Mouse (Mus musculus): ENCODE results near the gene Eng. TPM values are rescaled to one million over a fixed set of nuclear protein-coding genes. Genes with fewer than 3 reads are reported as not detected.

The Eng gene
- polyA plus RNA-seq, 1 experiment, result 1.1 TPM

DNA sequence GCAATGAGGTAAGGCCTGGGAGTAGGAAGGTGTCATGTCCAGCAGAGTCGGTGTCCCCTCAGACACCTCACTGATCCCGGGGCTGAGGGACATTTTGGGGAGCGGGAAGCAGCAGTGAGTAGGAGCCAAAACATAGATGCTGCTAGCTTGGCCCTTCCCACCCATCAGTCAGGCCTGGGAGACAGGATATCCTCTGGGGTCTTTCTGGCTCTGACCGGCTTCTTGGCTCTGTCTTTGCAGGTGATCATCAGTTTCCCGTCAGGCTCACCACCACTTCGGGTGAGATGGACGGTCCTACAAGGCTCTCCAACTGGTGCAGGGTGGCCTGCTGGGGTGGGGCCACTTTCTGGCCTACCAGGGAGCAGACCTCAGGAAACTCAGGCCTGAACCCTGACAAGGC is 31.3 kb downstream of the Eng start:
- H3K4me3 ChIP-seq (ENCODE audit: insufficient read depth, poor library complexity, severe bottlenecking), result no peak overlapping the region
- no peaks in the 10 kb centered on the region for H3K27me3 ChIP-seq (ENCODE audit: control insufficient read depth, insufficient read depth, insufficient read length)
- H3K79me3 ChIP-seq (ENCODE audit: low read depth), result no peaks in the 10 kb centered on the region
- H3K79me2 ChIP-seq (ENCODE audit: control insufficient read depth, insufficient read depth), result no peaks in the 10 kb centered on the region
- H3K36me3 ChIP-seq (ENCODE audit: control insufficient read depth, insufficient read depth), result peaks cover 11% of the 10 kb centered on the region
- TF ChIP-seq USF1 (IDR thresholded peaks at IDR 0.05; ENCODE audit: low read depth) (no peak), FOSL1 (IDR thresholded peaks at IDR 0.05; ENCODE audit: insufficient read depth, low read length, poor library complexity, severe bottlenecking) (no peak), CTCF (IDR thresholded peaks at IDR 0.05; ENCODE audit: control insufficient read depth, insufficient read depth, insufficient read length) (no peak), MAX (IDR thresholded peaks at IDR 0.05) (no peak), MYOD1 (IDR thresholded peaks at IDR 0.05; ENCODE audit: control insufficient read depth, insufficient read length, low read depth) (no peak), MYOG (IDR thresholded peaks at IDR 0.05; ENCODE audit: control insufficient read depth, extremely low read depth, insufficient read length) (no peak), CEBPB (IDR thresholded peaks at IDR 0.05; ENCODE audit: low read depth) (no peak)
- H3ac ChIP-seq (ENCODE audit: control insufficient read depth, insufficient read length, low read depth), result no peak overlapping the region

DNA sequence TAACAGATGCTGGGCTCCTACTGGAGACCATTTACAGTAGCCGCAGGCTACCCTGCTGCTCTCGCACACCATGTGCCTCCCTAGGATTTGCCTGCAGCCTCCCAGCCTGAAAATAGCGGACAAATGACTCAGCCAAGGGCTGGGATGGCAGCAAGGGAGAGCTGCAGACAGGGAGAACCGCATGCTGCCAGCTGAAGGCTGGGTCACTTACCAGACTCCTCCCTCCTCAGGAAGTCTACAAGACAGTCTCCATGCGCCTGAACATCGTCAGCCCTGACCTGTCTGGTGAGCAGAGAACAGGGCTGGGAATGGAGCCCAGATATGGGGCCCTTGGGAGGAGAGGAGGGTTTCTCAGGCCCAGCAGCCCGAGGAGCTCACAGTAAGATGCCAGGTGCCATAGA is 33.7 kb downstream of the Eng start:
- no peaks in the 10 kb centered on the region for H3K27me3 ChIP-seq (ENCODE audit: control insufficient read depth, insufficient read depth, insufficient read length)
- no peaks in the 10 kb centered on the region for H3K79me2 ChIP-seq (ENCODE audit: control insufficient read depth, insufficient read depth)
- peak; percentile 11 for TF ChIP-seq USF1 (IDR thresholded peaks at IDR 0.05; ENCODE audit: low read depth)
- TF ChIP-seq MAX (IDR thresholded peaks at IDR 0.05), result peak; percentile 98
- TF ChIP-seq MYOD1 (IDR thresholded peaks at IDR 0.05; ENCODE audit: control insufficient read depth, insufficient read length, low read depth), result peak; percentile 52
- no peak for TF ChIP-seq FOSL1 (IDR thresholded peaks at IDR 0.05; ENCODE audit: insufficient read depth, low read length, poor library complexity, severe bottlenecking)
- peak overlapping the region; percentile 12 for H3K4me3 ChIP-seq (ENCODE audit: insufficient read depth, poor library complexity, severe bottlenecking)
- H3K36me3 ChIP-seq (ENCODE audit: control insufficient read depth, insufficient read depth), result peaks cover 32% of the 10 kb centered on the region
- H3ac ChIP-seq (ENCODE audit: control insufficient read depth, insufficient read length, low read depth), result peak overlapping the region; percentile 34
- H3K79me3 ChIP-seq (ENCODE audit: low read depth), result no peaks in the 10 kb centered on the region

DNA sequence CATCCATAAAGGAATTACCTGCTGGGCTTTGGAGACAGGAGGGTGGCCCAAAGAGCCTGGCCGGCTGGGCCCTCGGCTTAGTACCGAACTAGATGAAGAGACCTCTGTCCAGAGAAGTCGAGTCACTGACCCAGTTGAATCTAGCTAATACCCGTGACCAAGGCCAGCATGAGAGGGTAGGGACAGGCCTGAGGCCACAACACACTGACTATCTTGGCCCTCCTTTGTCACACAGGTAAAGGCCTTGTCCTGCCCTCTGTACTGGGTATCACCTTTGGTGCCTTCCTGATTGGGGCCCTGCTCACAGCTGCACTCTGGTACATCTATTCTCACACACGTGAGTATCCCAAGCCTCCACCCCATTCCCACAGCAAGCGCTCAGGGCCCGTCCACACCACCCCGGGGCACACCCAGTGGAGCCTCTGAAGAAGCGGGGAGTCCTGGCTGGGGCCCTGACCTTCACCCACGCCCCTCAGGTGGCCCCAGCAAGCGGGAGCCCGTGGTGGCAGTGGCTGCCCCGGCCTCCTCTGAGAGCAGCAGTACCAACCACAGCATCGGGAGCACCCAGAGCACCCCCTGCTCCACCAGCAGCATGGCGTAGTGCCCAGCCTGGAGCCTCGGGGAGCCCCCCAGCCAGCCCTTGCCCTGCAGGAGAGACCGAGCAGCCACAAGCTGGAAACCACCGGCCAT is 34.7 kb downstream of the Eng start:
- no peaks in the 10 kb centered on the region for H3K79me2 ChIP-seq (ENCODE audit: control insufficient read depth, insufficient read depth)
- no peak overlapping the region for H3K4me3 ChIP-seq (ENCODE audit: insufficient read depth, poor library complexity, severe bottlenecking)
- H3K27me3 ChIP-seq (ENCODE audit: control insufficient read depth, insufficient read depth, insufficient read length), result no peaks in the 10 kb centered on the region
- no peaks in the 10 kb centered on the region for H3K79me3 ChIP-seq (ENCODE audit: low read depth)
- no peak for TF ChIP-seq MYOG (IDR thresholded peaks at IDR 0.05; ENCODE audit: control insufficient read depth, extremely low read depth, insufficient read length)
- TF ChIP-seq CEBPB (IDR thresholded peaks at IDR 0.05; ENCODE audit: low read depth), result no peak
- no peak for TF ChIP-seq MYOD1 (IDR thresholded peaks at IDR 0.05; ENCODE audit: control insufficient read depth, insufficient read length, low read depth)
- TF ChIP-seq CTCF (IDR thresholded peaks at IDR 0.05; ENCODE audit: control insufficient read depth, insufficient read depth, insufficient read length), result no peak
- no peak for TF ChIP-seq FOSL1 (IDR thresholded peaks at IDR 0.05; ENCODE audit: insufficient read depth, low read length, poor library complexity, severe bottlenecking)
- TF ChIP-seq USF1 (IDR thresholded peaks at IDR 0.05; ENCODE audit: low read depth), result no peak
- no peak for TF ChIP-seq MAX (IDR thresholded peaks at IDR 0.05)
- H3ac ChIP-seq (ENCODE audit: control insufficient read depth, insufficient read length, low read depth), result no peak overlapping the region
- peaks cover 42% of the 10 kb centered on the region for H3K36me3 ChIP-seq (ENCODE audit: control insufficient read depth, insufficient read depth)

DNA sequence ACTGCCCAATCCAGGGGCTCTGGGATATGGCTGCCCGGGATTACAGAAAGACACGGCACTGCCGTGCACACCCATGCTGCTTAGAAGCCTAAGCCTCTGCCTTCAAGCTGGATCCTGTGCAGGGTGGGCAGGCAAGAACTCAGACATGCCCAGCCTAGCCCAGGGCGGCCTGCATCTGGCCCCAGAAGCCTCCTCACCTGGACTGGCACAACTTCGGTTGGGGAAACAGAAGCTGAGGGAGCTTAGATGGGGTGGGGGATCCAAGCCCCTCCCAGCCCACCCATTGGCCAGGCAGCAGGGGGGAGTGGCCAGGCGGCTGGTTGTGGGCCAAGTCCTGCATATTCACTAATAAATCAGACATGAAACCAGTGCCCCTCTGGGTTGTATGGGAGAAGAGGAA is 35.4 kb downstream of the Eng start:
- Histone ChIP-seq H3K79me2 (ENCODE audit: control insufficient read depth, insufficient read depth) (no peaks in the 10 kb centered on the region), H3K27me3 (ENCODE audit: control insufficient read depth, insufficient read depth, insufficient read length) (no peaks in the 10 kb centered on the region), H3ac (ENCODE audit: control insufficient read depth, insufficient read length, low read depth) (no peak overlapping the region), H3K79me3 (ENCODE audit: low read depth) (no peaks in the 10 kb centered on the region), H3K4me3 (ENCODE audit: insufficient read depth, poor library complexity, severe bottlenecking) (no peak overlapping the region), H3K36me3 (ENCODE audit: control insufficient read depth, insufficient read depth) (peaks cover 48% of the 10 kb centered on the region)
- TF ChIP-seq MAX (IDR thresholded peaks at IDR 0.05) (no peak), FOSL1 (IDR thresholded peaks at IDR 0.05; ENCODE audit: insufficient read depth, low read length, poor library complexity, severe bottlenecking) (no peak), CEBPB (IDR thresholded peaks at IDR 0.05; ENCODE audit: low read depth) (no peak), USF1 (IDR thresholded peaks at IDR 0.05; ENCODE audit: low read depth) (no peak), CTCF (IDR thresholded peaks at IDR 0.05; ENCODE audit: control insufficient read depth, insufficient read depth, insufficient read length) (no peak), MYOG (IDR thresholded peaks at IDR 0.05; ENCODE audit: control insufficient read depth, extremely low read depth, insufficient read length) (no peak), MYOD1 (IDR thresholded peaks at IDR 0.05; ENCODE audit: control insufficient read depth, insufficient read length, low read depth) (no peak)

DNA sequence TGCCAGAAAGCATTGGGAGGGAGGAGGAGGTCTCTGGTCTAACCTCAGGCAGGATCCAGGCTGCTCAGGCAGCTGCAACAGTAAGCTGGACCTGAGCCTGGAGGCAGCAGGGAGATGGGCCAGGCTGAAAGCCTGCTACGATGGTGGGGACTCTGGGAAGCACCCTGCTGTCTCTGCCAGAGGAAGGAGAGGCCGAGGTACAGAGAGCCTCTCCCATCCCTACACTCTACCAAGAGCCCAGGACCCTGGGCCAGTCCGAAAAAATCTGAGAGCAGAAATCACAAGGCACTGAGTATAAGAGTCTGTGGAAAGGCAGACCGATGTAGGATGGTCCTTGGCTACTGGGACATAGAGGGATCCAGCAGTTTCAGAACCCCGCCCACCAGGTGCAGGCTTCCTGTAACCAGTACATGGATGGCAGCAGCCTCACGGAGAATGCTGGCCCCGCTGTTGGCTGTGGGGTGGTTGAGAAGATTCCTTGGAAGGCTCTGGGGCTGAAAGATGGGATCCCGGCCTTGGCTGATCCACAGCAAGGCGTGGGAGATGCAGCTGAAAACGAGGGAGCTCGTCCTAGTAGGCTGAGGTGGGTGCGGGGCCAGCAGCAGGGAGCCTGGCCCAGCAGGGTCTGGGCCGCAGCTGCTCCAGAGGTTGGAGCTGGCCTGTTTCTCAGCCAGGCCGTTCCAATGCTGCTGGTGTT is 36.5 kb downstream of the Eng start:
- Histone ChIP-seq H3K79me3 (ENCODE audit: low read depth) (no peaks in the 10 kb centered on the region), H3K36me3 (ENCODE audit: control insufficient read depth, insufficient read depth) (peaks cover 59% of the 10 kb centered on the region), H3K4me3 (ENCODE audit: insufficient read depth, poor library complexity, severe bottlenecking) (no peak overlapping the region), H3K27me3 (ENCODE audit: control insufficient read depth, insufficient read depth, insufficient read length) (no peaks in the 10 kb centered on the region), H3K79me2 (ENCODE audit: control insufficient read depth, insufficient read depth) (no peaks in the 10 kb centered on the region), H3ac (ENCODE audit: control insufficient read depth, insufficient read length, low read depth) (no peak overlapping the region)
- TF ChIP-seq FOSL1 (IDR thresholded peaks at IDR 0.05; ENCODE audit: insufficient read depth, low read length, poor library complexity, severe bottlenecking), result no peak
- no peak for TF ChIP-seq CTCF (IDR thresholded peaks at IDR 0.05; ENCODE audit: control insufficient read depth, insufficient read depth, insufficient read length)
- no peak for TF ChIP-seq MYOG (IDR thresholded peaks at IDR 0.05; ENCODE audit: control insufficient read depth, extremely low read depth, insufficient read length)
- TF ChIP-seq MYOD1 (IDR thresholded peaks at IDR 0.05; ENCODE audit: control insufficient read depth, insufficient read length, low read depth), result no peak
- no peak for TF ChIP-seq USF1 (IDR thresholded peaks at IDR 0.05; ENCODE audit: low read depth)
- no peak for TF ChIP-seq CEBPB (IDR thresholded peaks at IDR 0.05; ENCODE audit: low read depth)

All from C2C12 (cell line).